Mouse (Mus musculus) liver, adult 2 months (tissue): Measurements from ENCODE around the gene Adam19.

Experiments
- CTCF ChIP-seq: fragments of 200-500 bp; IDR thresholded peaks from 2 replicates; pipeline ENCODE4 v1.5.1; 2011; ENCODE audit warnings: low read depth, low read length, control low read depth
- POLR2A ChIP-seq: fragments of 200-500 bp; IDR thresholded peaks from 2 replicates; pipeline ENCODE4 v1.6.1; 2011; ENCODE audit warnings: low read length, control low read depth; ENCODE audit not compliant: insufficient read depth; ENCODE audit errors: extremely low read depth

GRCm38 (mm10) chr11:46109206-46109605 lies 53.4 kb downstream of the Adam19 start:
- TF ChIP-seq CTCF (no peak), POLR2A (no peak)
